Mouse (Mus musculus): ENCODE measurements around the gene Tjp1. TPM values are rescaled to one million over a fixed set of nuclear protein-coding genes. Genes with fewer than 3 reads are reported as not detected.

Tjp1 gene
- polyA plus RNA-seq, 1 experiment from 2014 or later = 19.1 TPM

- WGBS = 76% methylated on average over 10 of the region's 10 CpGs
- H3K4me3 ChIP-seq (ENCODE audit: low read depth, low read length) = no peak overlapping the region
- no peaks in the 10 kb centered on the region for H3K36me3 ChIP-seq (ENCODE audit: control insufficient read depth, insufficient read depth, low read length)
- H3K9ac ChIP-seq (ENCODE audit: low read length) = no peak overlapping the region
- H3K9me3 ChIP-seq (ENCODE audit: control insufficient read depth, low read length) = no peaks in the 10 kb centered on the region
- no peak for ATAC-seq (ENCODE audit: insufficient number of reproducible peaks, low FRiP score, low TSS enrichment, low read depth)
- no peak overlapping the region for H3K4me2 ChIP-seq (ENCODE audit: low read depth, severe bottlenecking)
- no peaks in the 10 kb centered on the region for H3K27me3 ChIP-seq (ENCODE audit: control insufficient read depth, insufficient read depth, low read length)
- no peak for DNase-seq (ENCODE audit: low spot score)
- no peaks in the 10 kb centered on the region for H3K4me1 ChIP-seq (ENCODE audit: control insufficient read depth, insufficient read depth, low read length)
- H3K27ac ChIP-seq (replicated peaks; ENCODE audit: low read depth, low read length) = no peak overlapping the region
Measured at GRCm38 (mm10) chr7:65280944-65281912, 246.4 kb downstream of the Tjp1 start.

- Histone ChIP-seq H3K27me3 (ENCODE audit: control insufficient read depth, insufficient read depth, low read length) (no peaks in the 10 kb centered on the region), H3K27ac (replicated peaks; ENCODE audit: low read depth, low read length) (no peak overlapping the region), H3K4me3 (ENCODE audit: low read depth, low read length) (no peak overlapping the region), H3K36me3 (ENCODE audit: control insufficient read depth, insufficient read depth, low read length) (no peaks in the 10 kb centered on the region), H3K9me3 (ENCODE audit: control insufficient read depth, low read length) (no peaks in the 10 kb centered on the region), H3K4me1 (ENCODE audit: control insufficient read depth, insufficient read depth, low read length) (no peaks in the 10 kb centered on the region), H3K4me2 (ENCODE audit: low read depth, severe bottlenecking) (no peak overlapping the region), H3K9ac (ENCODE audit: low read length) (no peak overlapping the region)
- no peak for DNase-seq (ENCODE audit: low spot score)
- no peak for ATAC-seq (ENCODE audit: insufficient number of reproducible peaks, low FRiP score, low TSS enrichment, low read depth)
- WGBS = 63% methylated on average over 13 of the region's 13 CpGs
Measured at GRCm38 (mm10) chr7:65279277-65279676, 248.3 kb downstream of the Tjp1 start.

DNA sequence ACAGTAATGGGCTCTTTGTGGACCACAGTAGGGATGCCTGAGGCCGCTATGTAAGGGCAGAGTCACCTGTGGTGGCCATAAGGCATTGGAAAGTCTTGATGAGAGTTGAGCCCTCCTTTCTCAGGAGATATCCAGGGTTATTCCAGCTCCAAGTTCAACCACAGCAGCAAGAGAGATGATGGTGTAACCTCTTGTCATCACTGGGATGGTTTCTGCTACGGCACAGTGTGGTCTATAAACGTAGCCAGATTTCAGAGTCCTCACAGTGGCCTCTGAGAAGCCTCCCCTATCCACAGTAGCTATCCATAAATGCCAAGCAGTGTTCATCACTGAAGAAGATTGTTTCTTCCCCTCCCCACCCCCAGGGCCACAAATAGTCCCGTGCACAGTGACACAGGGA is 251.8 kb downstream of the Tjp1 start:
- H3K4me2 ChIP-seq (ENCODE audit: low read depth, severe bottlenecking) = no peak overlapping the region
- no peaks in the 10 kb centered on the region for H3K36me3 ChIP-seq (ENCODE audit: control insufficient read depth, insufficient read depth, low read length)
- H3K9ac ChIP-seq (ENCODE audit: low read length) = no peak overlapping the region
- 84% methylated on average over 4 of the region's 4 CpGs for WGBS
- no peak overlapping the region for H3K4me3 ChIP-seq (ENCODE audit: low read depth, low read length)
- no peaks in the 10 kb centered on the region for H3K4me1 ChIP-seq (ENCODE audit: control insufficient read depth, insufficient read depth, low read length)
- no peaks in the 10 kb centered on the region for H3K9me3 ChIP-seq (ENCODE audit: control insufficient read depth, low read length)
- no peak overlapping the region for H3K27ac ChIP-seq (replicated peaks; ENCODE audit: low read depth, low read length)
- ATAC-seq (ENCODE audit: insufficient number of reproducible peaks, low FRiP score, low TSS enrichment, low read depth) (no peak), DNase-seq (ENCODE audit: low spot score) (no peak)
- H3K27me3 ChIP-seq (ENCODE audit: control insufficient read depth, insufficient read depth, low read length) = no peaks in the 10 kb centered on the region

DNA sequence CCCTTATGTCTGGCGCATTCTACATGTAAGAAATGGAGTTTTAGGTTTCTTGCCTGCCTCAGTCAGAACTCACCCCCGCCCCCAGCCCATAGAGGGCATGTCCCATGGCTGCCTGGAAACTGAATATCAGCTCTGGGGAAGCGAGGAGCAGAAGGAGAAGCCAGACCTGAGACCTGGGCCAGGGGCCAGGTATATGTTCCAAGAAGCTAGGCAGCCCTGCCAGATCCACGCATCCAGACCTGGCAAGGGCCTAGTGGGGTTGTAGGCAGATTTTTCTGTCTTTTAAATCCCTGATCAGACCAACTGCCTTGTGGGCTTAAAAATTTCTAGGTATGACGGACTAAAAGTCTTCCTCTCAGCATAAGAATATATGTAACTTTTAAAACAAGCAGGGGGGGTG is 253.4 kb downstream of the Tjp1 start:
- Histone ChIP-seq H3K4me2 (ENCODE audit: low read depth, severe bottlenecking) (no peak overlapping the region), H3K9me3 (ENCODE audit: control insufficient read depth, low read length) (no peaks in the 10 kb centered on the region), H3K4me1 (ENCODE audit: control insufficient read depth, insufficient read depth, low read length) (no peaks in the 10 kb centered on the region), H3K9ac (ENCODE audit: low read length) (no peak overlapping the region), H3K4me3 (ENCODE audit: low read depth, low read length) (no peak overlapping the region), H3K36me3 (ENCODE audit: control insufficient read depth, insufficient read depth, low read length) (no peaks in the 10 kb centered on the region), H3K27ac (replicated peaks; ENCODE audit: low read depth, low read length) (no peak overlapping the region), H3K27me3 (ENCODE audit: control insufficient read depth, insufficient read depth, low read length) (no peaks in the 10 kb centered on the region)
- DNase-seq (ENCODE audit: low spot score) (no peak), ATAC-seq (ENCODE audit: insufficient number of reproducible peaks, low FRiP score, low TSS enrichment, low read depth) (no peak)
- WGBS = 77% methylated on average over 5 of the region's 5 CpGs

DNA sequence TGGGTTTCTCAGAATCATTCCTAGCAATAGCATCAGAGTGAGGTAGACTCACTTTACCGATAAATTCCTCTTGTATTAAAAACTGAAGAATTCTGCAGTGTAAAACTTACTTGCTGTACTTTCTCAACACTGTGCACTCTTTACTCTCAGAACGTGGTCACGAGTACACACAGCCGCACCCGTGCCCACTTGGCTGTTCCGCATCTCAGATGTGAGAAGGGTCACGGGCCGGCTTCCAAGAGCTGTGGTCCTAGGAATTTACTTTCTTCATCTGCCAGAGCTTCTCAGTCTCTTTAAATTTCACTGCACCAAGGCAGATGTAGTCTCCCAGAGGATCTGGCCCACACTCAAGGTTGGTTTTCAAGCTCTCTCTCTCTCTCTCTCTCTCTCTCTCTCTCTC is 277.9 kb downstream of the Tjp1 start:
- H3K4me3 ChIP-seq (ENCODE audit: low read depth, low read length) = no peak overlapping the region
- DNase-seq (ENCODE audit: low spot score) = no peak
- ATAC-seq (ENCODE audit: insufficient number of reproducible peaks, low FRiP score, low TSS enrichment, low read depth) = no peak
- H3K36me3 ChIP-seq (ENCODE audit: control insufficient read depth, insufficient read depth, low read length) = no peaks in the 10 kb centered on the region
- no peak overlapping the region for H3K4me2 ChIP-seq (ENCODE audit: low read depth, severe bottlenecking)
- no peak overlapping the region for H3K9ac ChIP-seq (ENCODE audit: low read length)
- H3K4me1 ChIP-seq (ENCODE audit: control insufficient read depth, insufficient read depth, low read length) = no peaks in the 10 kb centered on the region
- 92% methylated on average over 8 of the region's 8 CpGs for WGBS
- H3K27ac ChIP-seq (replicated peaks; ENCODE audit: low read depth, low read length) = no peak overlapping the region
- no peaks in the 10 kb centered on the region for H3K9me3 ChIP-seq (ENCODE audit: control insufficient read depth, low read length)
- no peaks in the 10 kb centered on the region for H3K27me3 ChIP-seq (ENCODE audit: control insufficient read depth, insufficient read depth, low read length)

Other genes starting within 250 kb of the Tjp1 start
- gene Tarsl2, start 117.1 kb upstream of the Tjp1 start, polyA plus RNA-seq (2014; fragmentation: Nextera tagmentation; extraction: Ambion mirVana) = 8.4 and 10.0 TPM in 2 replicates
- gene Tm2d3, start 163.4 kb upstream of the Tjp1 start, polyA plus RNA-seq (2014; fragmentation: Nextera tagmentation; extraction: Ambion mirVana) = 68.3 and 68.5 TPM in 2 replicates